In genomic region chr3:156952970-156953369, GRCm38 (mm10) we compare ENCODE assay signal across 24 mouse cellular contexts.
DNase-seq lines count a peak whose midpoint lies in the region; ATAC-seq and TF ChIP-seq lines count a peak whose summit lies in the region.
"Had no signal": no experiment of that assay in that cellular context is flagged by ENCODE, and none has a peak within 500 bp of the region (broad histone marks: within the 10 kb centered on the region; RNA-seq: fewer than 3 reads in every experiment).

No protein-coding gene starts in this region.

- H3K4me1 ChIP-seq in forebrain, postnatal 0 days (ENCODE audit: insufficient read depth): no peaks in the 10 kb centered on the region
- H3K4me1 ChIP-seq: embryonic facial prominence, embryonic 15.5 days; limb, embryonic 10.5 days; liver, embryonic 15.5 days; lung, embryonic 15.5 days had no signal

- no peaks in the 10 kb centered on the region for H3K27me3 ChIP-seq in forebrain, postnatal 0 days (ENCODE audit: insufficient read depth, low read length)
- H3K27me3 ChIP-seq: embryonic facial prominence, embryonic 15.5 days; heart, embryonic 15.5 days; liver, embryonic 15.5 days; lung, embryonic 15.5 days had no signal

- no peak for TF ChIP-seq CTCF in brain, embryonic 14.5 days (IDR thresholded peaks at IDR 0.05; ENCODE audit: borderline replicate concordance, extremely low read depth, insufficient read depth, insufficient read length)
- no peak for TF ChIP-seq CTCF in forebrain, postnatal 0 days (IDR thresholded peaks at IDR 0.05; ENCODE audit: low read depth)

- ATAC-seq in frontal cortex, adult (ENCODE audit: low TSS enrichment): peak; percentile 75
- peak; percentile 71 for ATAC-seq in forebrain, postnatal 0 days
- ATAC-seq: midbrain, embryonic 16.5 days had no signal

- no peak overlapping the region for H3K9ac ChIP-seq in forebrain, postnatal 0 days
- H3K9ac ChIP-seq: embryonic facial prominence, embryonic 15.5 days; heart, embryonic 15.5 days; liver, embryonic 15.5 days; lung, embryonic 15.5 days had no signal

- H3K9me3 ChIP-seq in forebrain, postnatal 0 days (ENCODE audit: low read length): no peaks in the 10 kb centered on the region
- H3K9me3 ChIP-seq: embryonic facial prominence, embryonic 15.5 days; heart, embryonic 15.5 days; limb, embryonic 10.5 days; liver, embryonic 15.5 days; lung, embryonic 15.5 days had no signal

- intact Hi-C loops in left cerebral cortex, postnatal 14 days (cut with DNase I): no loop called here
- intact Hi-C loops in left cerebral cortex, postnatal 4 days (cut with DNase I): no loop called here

- no peak overlapping the region for H3K4me2 ChIP-seq in forebrain, postnatal 0 days (ENCODE audit: low read depth)
- H3K4me2 ChIP-seq: embryonic facial prominence, embryonic 15.5 days; heart, embryonic 15.5 days; liver, embryonic 15.5 days; lung, embryonic 15.5 days had no signal

- TF ChIP-seq POLR2A in brain, embryonic 14.5 days (IDR thresholded peaks at IDR 0.05; ENCODE audit: borderline replicate concordance, extremely low read depth, insufficient read depth, insufficient read length, poor library complexity, severe bottlenecking): no peak

- no peak for DNase-seq in frontal cortex, postnatal 14 days (ENCODE audit: low spot score in 2 of 2)
- DNase-seq in left cerebral cortex, postnatal 14 days (ENCODE audit: low spot score in 2 of 2): peak; percentile 31 to 35
- DNase-seq in left cerebral cortex, postnatal 4 days: no peak
- peak; percentile 73 for DNase-seq in brain, embryonic 14.5 days (ENCODE audit: low read depth)
- DNase-seq in forebrain, postnatal 0 days: peak; percentile 68
- DNase-seq in lung, postnatal 25 days (ENCODE audit: low spot score): no peak
- DNase-seq: adrenal gland, adult 2 months; cerebellum, postnatal 36 days; embryo, embryonic 11 days; gastrocnemius, postnatal 36 days; heart, postnatal 36 days; kidney, adult 11 months; kidney, postnatal 4 days; liver; thymus, postnatal 25 days had no signal

- H3K27ac ChIP-seq in forebrain, postnatal 0 days (ENCODE audit: low read depth, low read length): no peak overlapping the region
- H3K27ac ChIP-seq: embryonic facial prominence, embryonic 15.5 days; heart, embryonic 15.5 days; left cerebral cortex, adult 2 months; limb, embryonic 10.5 days; liver, embryonic 15.5 days; lung, embryonic 15.5 days; macrophage had no signal

- no peaks in the 10 kb centered on the region for H3K36me3 ChIP-seq in forebrain, postnatal 0 days (ENCODE audit: insufficient read depth)
- H3K36me3 ChIP-seq: embryonic facial prominence, embryonic 15.5 days; heart, embryonic 15.5 days; limb, embryonic 10.5 days; liver, embryonic 15.5 days; lung, embryonic 15.5 days had no signal

- no peak overlapping the region for H3K4me3 ChIP-seq in forebrain, postnatal 0 days (ENCODE audit: low read depth, low read length)
- H3K4me3 ChIP-seq: embryonic facial prominence, embryonic 15.5 days; heart, embryonic 15.5 days; left cerebral cortex, adult 2 months; limb, embryonic 10.5 days; liver, embryonic 15.5 days; lung, embryonic 15.5 days had no signal

- 58% methylated on average over 6 of the region's 6 CpGs for WGBS in forebrain, postnatal 0 days

Comparison
In these comparisons a context has a peak if more than half of its experiments do, and no peak if none do; other contexts are left out.
1. DNase-seq: peak in left cerebral cortex, postnatal 14 days (2 of 2), brain, embryonic 14.5 days (single experiment) and forebrain, postnatal 0 days (single experiment); none in frontal cortex, postnatal 14 days (0 of 2), left cerebral cortex, postnatal 4 days (single experiment) and lung, postnatal 25 days (single experiment).